Mouse (Mus musculus) liver, adult 2 months (tissue): ENCODE data around the gene Parm1.

Experiments used
- CTCF ChIP-seq: fragments of 200-500 bp; IDR thresholded peaks from 2 replicates; pipeline ENCODE4 v1.5.1; 2011; ENCODE audit warnings: low read depth, low read length, control low read depth
- POLR2A ChIP-seq: fragments of 200-500 bp; IDR thresholded peaks from 2 replicates; pipeline ENCODE4 v1.6.1; 2011; ENCODE audit warnings: low read length, control low read depth; ENCODE audit not compliant: insufficient read depth; ENCODE audit errors: extremely low read depth

- TF ChIP-seq POLR2A (no peak), CTCF (no peak)
Measured at GRCm38 (mm10) chr5:91617331-91618233, 100.2 kb downstream of the Parm1 start.
